Mouse (Mus musculus): ENCODE data around the gene Klhdc3.

Gene Klhdc3

GRCm38 (mm10) chr17:46680760-46681373 is at the start of gene Klhdc3:
Gene Klhdc3 (minus strand): TSS chr17:46680914.
- ATAC-seq (ENCODE audit: low TSS enrichment), result peak; percentile 91

GRCm38 (mm10) chr17:46728904-46729318 is 48.2 kb upstream of the Klhdc3 start, which contains the start of gene Gnmt:
Gene Gnmt (minus strand): TSS chr17:46729168.
- ATAC-seq (ENCODE audit: low TSS enrichment), result no peak

DNA sequence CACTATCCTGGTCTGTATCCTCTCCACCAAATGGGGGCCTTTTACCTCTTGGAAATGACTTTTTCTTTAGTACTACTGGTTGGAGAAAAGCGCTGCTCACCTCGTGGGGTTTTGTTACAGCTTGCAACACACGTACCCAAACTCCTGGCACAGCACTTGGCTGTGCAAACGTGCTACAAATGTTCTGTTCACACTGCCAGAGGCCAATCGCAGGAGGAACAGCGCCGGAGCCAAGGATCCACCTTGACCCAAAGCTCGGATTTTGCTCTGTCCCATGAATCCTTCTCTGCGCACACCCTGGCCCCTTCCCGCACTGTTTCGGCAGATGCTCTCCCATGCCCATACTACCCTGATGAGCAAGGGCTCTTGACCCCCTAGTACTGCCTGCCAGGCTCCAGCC is 47.8 kb upstream of the Klhdc3 start:
- ATAC-seq (ENCODE audit: low TSS enrichment), result no peak

- ATAC-seq (ENCODE audit: low TSS enrichment), result no peak
Measured at GRCm38 (mm10) chr17:46728021-46728420, 47.3 kb upstream of the Klhdc3 start.

- ATAC-seq (ENCODE audit: low TSS enrichment), result no peak
Measured at GRCm38 (mm10) chr17:46727271-46727670, 46.6 kb upstream of the Klhdc3 start.

GRCm38 (mm10) chr17:46725731-46726645 is 45.3 kb upstream of the Klhdc3 start:
- ATAC-seq (ENCODE audit: low TSS enrichment), result no peak

GRCm38 (mm10) chr17:46725273-46725672 is 44.6 kb upstream of the Klhdc3 start:
- ATAC-seq (ENCODE audit: low TSS enrichment), result no peak

DNA sequence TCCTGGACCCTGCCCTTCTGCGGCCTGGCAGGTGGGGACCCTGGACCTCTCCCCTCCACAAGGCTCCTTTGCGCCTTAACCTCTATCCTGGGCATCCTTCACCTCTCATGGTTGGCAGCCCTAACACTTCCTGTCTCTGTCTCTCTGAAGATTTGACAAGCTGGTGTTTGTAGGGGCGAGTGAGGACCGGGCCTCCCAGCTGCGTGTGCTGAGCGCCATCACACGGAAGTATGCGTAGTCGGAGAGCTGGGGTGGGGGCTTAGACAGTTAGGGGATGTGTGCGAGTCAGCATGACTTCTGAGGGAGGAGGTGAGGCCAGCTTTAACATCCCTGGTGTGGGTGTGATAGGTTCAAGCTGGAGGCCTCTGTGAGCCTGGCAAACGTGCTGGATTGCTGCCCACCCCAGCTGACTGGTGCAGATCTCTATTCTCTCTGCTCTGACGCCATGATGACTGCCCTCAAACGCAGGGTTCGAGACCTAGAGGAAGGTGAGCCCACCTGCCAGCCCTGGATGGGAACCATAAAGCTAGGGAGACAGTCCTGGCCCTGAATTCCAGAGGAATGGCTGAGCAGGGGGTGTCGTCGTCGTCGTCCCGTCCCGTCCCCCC is 43.9 kb upstream of the Klhdc3 start:
- no peak for ATAC-seq (ENCODE audit: low TSS enrichment)

GRCm38 (mm10) chr17:46721077-46721476 is 40.4 kb upstream of the Klhdc3 start:
- no peak for ATAC-seq (ENCODE audit: low TSS enrichment)

GRCm38 (mm10) chr17:46714756-46715481 is 34.2 kb upstream of the Klhdc3 start:
- ATAC-seq (ENCODE audit: low TSS enrichment), result no peak

DNA sequence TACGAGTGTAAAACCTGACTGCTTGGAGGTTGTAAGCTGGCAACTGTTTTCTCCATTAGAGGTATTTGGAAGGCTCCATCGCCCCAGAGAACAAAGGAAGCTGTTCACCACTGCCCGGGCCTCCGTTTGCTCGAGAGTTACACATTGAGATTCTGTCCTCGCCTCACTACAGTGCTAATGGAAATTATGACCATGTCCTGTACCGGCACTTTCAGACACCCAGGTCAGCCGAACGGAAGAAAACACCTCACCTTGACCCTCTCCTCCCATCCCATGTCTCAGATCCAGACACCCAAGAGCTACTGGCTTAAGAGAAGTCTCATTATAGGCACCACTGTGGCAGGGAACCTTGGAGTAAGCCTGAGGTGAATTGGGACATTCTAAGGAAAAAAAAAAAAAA is 33.1 kb upstream of the Klhdc3 start:
- ATAC-seq (ENCODE audit: low TSS enrichment), result no peak

DNA sequence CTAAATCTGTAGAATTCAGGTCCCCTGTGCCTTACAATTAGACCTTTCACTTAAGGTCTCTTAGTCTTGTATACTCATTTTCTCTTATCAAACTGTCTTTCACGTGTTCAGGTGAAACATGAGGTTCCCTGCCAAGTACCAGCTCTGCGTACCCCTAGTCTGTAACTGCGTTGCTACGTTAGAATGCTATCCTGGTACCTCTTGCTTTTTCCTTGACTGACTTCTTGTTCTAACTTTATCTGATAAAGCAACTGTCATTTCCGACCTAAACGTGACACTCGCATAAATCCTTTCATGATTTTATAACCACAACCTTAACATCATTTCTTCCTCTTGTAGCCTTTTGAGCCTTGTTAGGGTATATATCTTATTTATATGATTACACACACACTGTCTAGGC is 31.7 kb upstream of the Klhdc3 start:
- ATAC-seq (ENCODE audit: low TSS enrichment), result no peak

DNA sequence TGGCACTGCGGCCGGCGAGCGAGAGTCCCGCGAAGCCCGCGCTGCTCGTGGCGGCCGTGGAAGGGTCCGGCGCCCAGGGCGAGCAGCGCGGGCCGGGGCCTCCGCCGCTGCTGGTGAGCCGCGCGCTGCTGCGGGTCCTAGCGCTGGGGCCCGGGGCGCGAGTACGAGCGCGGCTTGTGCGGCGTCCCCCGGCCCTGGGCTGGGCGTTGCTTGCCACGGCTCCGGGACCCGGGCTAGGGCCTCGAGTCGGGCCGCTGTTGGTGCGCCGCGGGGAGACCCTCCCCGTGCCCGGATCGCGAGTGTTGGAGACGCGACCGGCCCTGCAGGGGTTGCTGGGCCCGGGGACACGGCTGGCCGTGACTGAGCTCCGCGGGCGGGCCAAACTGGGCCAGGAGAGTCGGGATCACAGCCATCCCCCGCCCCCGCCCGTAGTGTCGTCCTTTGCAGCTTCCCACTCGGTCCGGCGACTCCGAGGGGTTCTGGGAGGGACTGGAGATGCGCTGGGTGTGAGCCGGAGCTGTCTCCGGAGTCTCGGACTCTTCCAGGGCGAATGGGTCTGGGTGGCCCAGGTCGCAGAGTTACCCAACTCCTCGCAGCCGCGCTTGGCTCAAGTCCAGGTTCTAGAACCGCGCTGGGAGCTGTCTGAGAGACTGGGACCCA is 31.0 kb upstream of the Klhdc3 start:
- peak; percentile 56; the same call in 1 of the 2 replicates for ATAC-seq (ENCODE audit: low TSS enrichment)

DNA sequence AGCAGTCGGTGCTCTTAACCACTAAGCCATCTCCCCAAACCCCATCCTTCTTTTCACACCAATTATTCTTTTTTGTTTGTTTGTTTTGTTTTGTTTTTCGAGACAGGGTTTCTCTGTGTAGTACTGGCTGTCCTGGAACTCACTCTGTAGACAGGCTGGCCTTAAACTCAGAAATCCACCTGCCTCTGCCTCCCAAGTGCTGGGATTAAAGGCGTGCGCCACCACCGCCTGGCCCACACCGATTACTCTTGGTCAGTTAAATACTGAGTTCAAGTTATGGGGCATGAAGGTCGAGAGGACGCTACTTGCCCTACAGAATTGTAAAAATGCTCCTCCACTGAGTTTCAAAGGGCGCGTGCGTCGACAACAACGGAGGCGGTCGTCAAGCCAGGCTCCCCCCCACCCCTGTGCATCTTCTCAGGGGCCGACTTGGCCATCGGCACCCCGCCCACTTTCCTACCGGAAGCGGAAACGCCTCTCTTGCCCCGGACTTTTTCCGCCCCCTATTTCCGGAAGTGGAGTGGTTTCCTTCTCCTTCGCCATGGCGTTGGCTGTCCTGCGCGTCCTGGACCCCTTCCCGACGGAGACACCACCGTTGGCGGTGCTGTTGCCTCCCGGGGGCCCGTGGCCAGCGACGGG is 30.4 kb upstream of the Klhdc3 start, which contains the start of gene Pex6:
TSS of gene Pex6 (plus strand) at position 505 of the 639 bp plus-strand sequence.
- ATAC-seq (ENCODE audit: low TSS enrichment), result peak; percentile 95

DNA sequence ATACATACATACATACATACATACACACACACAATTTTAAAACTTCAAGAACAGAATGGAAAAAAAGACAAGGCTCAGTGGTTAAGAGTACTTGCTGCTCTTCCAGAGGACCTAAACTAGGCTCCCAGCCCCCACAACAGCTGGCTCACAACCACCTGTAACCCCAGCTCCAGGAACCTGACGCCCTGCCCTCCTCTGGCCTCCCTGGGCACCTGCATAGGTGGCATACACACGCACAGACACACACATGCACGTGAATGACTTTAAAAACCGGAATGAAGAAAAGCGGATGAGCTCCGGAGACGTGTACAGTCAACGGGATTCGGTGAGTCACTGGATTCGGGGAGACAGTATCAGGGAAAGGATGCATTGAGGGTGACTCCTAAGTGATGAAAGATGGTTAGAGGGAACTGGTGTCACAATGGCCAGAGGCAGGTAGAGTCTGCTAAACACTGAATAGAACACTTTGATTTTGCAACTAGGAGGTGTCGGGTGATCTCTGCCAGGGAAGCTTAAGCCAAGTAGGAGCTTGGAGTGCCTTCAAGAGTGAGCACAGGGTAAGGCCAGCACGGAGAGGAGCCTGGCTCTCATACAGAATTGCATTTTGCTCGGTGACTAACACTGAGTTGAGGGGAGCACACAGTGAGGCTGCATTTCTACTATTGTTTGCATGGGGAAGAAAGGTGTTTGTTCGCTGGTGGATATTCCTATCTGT is 25.8 kb upstream of the Klhdc3 start:
- no peak for ATAC-seq (ENCODE audit: low TSS enrichment)

GRCm38 (mm10) chr17:46704887-46705835 is 24.4 kb upstream of the Klhdc3 start, which contains the start of gene Ppp2r5d:
Gene Ppp2r5d (minus strand): TSS chr17:46705111.
- ATAC-seq (ENCODE audit: low TSS enrichment), result peak; percentile 93

DNA sequence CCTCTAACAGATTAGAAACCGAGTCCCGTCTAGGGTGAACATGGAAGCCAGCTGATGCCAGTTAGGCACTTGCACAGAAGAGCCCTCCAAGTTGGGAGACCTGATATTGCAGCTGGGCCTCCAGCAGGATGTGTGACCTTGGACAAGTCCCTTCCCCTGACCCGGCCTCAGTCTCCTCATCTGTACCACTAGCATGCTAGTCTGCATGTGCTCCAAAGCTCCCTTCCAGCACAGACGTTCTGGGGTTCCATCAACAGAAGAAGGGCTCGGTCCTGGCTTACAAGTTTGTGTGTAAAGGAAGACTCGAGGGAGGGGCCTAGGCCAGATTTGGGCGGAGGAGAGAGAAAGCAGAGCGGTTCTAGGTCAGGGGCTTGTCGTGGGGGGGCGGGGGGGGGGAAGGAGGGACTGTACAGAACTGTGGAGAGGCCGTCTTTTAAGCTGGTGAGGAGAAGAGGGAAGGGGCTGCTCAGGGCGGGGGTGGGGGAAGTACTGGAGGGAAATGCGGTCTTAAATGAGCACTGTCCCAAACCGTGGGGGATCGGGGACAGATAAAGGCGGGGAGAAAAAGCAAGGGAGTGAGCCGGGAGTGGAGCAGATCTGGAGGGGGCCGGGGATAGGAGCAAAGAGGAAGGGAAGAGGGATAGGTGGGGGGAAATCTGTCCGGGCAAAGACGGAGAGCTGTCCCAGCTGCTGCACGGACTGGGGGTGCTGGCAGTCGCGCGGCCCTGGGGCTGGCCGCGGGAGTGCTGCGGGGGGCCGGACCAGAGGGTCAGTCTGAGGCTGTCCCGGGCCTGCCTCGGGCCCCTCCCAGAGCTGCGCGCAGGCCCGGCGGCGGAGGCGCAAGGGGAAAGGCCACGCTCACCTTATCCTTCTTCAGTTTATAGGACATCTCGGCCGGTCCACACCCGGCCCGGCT is 23.5 kb upstream of the Klhdc3 start:
- ATAC-seq (ENCODE audit: low TSS enrichment), result peak; percentile 15; the same call in 1 of the 2 replicates

DNA sequence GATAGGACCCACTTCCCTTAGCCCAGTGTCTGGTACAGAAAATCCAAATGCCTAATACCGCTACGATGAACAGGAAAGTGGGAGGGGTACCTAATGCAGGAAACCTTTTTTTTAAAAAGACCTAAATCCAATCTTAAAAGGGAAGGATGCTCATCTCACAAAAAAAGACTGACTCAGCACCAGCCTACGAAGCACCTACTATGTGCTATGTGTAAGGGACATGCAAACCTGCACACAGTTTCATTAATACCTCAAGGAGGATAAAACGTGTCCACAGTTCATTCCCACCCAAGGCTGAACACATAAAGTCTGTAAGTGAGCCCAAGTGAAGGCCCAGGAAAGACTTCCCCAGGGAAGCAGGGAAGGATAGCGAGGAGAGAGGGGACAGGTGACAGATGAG is 21.8 kb upstream of the Klhdc3 start:
- no peak for ATAC-seq (ENCODE audit: low TSS enrichment)
